Mouse (Mus musculus) T-helper 17 cell (primary cell): ENCODE measurements around the gene Kcnt2.

Source experiments
- in situ Hi-C, 2 experiments: fragments of 300-600 bp; cut with MboI, MseI; formaldehyde crosslinking; loops; 1 replicate in 1 of 2; 2 replicates in 1 of 2; pipeline ENCODE4 v1.15.1; 2025; ENCODE audit warnings: high pct_unique_total_duplicates in 2 of 2

Kcnt2 gene

DNA sequence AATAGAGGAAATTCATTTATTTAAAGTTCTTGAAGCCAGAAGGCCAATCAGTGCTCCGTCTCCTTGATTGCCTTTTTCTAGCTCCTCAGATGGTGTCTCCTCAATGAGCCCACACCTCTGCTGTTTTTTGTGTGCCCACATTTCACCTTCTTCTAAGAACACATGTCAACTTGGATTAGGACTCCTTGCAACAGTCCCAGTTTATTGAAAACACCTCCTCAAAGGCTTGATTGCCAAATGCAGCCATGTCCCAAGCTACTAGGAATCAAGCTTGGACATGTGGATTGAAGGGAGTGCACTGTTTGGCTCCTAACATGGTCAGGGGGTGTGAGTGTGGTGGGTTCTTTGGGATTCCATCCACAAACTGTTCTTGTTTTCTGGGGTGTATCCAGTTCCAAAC lies 245.4 kb downstream of the Kcnt2 start:
- in situ Hi-C loops, result no loop called here

DNA sequence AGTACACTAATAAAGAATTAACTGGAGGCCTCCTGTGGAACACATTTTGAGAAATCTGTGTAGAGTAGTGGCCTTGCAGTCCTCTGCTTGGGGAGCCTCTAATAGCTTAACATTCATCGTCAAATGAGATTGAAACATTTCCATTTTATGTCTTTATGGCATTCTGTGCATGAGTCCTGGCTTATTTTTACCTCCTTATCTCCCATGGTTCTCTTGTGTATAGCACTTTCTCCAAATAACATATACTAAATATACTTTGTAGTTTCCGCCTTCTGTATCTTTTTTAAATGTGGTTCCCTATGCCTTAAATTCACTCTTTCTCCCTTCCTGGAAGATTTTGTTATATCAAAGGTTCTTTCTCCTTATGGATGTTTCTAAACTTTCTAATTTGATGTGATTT lies 246.3 kb downstream of the Kcnt2 start:
- in situ Hi-C loops, result no loop called here

DNA sequence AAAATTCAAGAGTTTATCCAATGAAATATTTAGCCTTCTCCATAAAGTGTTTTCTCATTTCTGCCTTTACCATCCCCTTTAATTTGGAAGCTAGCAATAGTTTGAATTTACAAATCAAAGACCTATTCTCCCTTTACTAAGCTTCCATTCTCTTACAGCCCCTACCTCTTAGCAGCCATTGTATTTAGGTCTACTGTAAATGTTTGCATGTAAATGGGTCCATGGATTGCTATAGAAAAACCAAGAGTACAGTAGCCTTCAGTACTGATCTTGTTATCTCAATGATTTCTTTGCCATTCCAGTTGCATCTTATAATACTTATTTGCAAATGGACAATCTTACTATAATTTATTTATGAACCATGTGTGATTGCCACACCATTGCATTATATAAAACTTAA lies 267.5 kb downstream of the Kcnt2 start:
- in situ Hi-C loops, result no loop called here

DNA sequence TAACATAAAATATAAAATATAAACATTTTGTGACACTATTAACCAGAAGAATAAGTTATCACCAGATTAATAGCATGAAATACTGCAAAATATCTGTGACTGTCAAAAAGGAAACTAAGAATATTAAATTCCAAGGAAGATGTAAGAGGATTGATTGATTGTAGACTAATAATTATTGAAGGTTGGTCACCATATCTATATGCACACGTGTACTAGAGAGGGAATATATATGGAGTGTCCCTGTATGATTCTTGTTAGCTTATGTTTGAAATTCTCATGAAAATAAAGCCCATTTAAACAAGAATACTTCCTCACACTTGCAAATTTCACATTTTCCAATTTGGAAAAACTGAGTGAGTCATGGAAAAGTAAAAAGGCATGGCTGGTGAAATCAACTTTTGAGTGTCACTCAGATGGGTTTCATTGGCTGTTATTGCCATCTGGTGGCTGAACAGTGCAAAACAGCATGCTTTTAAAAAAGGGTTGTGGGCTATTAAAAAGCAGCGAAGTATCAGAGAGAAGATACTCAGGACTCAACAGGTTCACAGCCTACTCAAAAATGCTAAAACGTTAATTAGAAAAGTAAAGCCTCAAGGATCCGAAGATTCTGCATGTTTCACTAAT lies 285.4 kb downstream of the Kcnt2 start:
- in situ Hi-C loops, result no loop called here

DNA sequence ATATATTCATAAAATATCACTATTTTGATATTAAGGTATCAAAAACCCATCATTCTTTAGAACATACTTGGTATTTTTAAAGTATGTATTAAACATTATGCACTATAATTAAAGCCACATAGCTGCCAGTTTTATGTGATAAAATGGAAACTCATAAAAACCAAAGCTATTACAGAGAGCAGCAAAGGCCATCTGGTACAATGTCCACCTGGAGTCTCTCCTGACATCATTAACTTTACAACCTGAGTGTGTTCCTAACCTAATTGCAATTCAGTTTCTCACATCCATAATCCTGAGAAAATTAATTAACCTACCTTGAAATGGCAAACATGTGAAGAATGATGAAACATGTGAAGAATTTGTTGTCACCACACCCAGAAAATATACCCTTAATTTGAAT lies 288.9 kb downstream of the Kcnt2 start:
- in situ Hi-C loops, result no loop called here

DNA sequence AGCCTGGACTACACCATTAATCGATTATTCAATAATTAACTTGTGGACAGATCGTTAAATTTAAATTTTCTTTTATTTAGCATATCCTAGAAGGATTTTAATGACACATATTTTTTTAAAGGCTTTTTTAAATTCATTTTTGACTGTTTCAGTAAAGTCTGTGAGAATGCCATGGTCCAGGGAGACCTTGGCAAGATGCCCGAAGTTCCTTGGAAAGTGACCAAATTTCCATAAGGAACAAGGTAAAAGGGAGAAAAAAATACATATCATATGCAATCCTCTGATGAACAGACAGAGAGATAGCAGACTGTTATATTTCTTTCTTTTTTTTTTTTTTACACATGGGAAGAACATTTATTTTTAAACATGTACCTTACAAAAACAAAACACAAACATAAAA lies 296.1 kb downstream of the Kcnt2 start:
- in situ Hi-C loops, result no loop called here

DNA sequence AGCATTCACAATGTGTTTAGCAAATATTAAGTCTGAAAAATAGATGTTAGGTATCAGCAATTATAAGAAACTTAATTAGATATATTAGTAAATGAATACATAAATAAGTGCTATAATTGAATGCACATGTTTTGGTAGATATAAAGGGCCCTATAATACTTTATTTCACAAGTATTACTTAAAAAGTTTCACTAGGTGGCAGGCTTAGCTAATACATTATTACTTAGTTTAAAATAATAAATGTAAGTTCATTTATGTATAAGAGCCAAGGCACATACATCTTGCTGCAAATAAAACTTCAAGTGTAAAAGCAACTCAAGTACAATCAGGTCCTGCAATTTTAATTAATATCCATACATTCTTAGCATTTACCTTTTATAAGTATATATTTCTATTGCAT lies 302.8 kb downstream of the Kcnt2 start:
- in situ Hi-C loops, result no loop called here

DNA sequence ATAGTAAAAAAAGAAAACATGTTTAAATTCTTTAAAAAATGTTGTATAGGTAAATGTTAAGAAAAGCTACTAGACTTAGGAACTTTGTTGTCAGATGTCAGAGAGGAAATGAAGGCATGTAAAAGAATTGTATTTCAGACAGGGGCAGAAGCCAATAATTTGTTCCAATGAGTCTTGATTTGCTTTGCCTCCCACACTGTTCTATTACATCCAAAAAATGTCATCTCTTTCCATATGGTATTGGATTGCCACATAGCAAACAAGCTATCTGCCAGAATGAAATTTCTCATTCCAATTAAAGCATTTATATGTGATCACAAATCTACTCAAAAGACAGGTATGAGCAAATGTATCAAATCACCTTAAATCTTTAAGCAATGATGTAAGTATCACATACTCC lies 314.8 kb downstream of the Kcnt2 start:
- in situ Hi-C loops, result no loop called here

DNA sequence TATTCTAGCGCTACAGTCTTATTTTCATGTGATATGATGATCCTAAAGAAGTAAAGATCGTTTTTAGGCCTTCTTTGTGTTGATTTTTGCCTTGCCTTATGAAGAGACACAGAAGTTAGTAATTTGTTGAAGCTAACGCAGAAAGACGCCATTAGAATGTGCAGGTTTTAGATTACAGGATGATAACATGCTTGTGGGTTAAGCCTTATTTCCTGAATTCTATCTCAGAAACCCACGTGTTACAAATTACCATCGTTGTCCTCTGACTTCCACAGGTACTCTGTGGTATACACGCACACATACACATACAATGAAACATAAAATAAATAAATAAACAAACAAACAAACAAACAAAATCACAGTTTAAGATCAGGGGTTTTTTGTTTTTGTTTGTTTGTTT lies 326.2 kb downstream of the Kcnt2 start:
- in situ Hi-C loops, result no loop called here

DNA sequence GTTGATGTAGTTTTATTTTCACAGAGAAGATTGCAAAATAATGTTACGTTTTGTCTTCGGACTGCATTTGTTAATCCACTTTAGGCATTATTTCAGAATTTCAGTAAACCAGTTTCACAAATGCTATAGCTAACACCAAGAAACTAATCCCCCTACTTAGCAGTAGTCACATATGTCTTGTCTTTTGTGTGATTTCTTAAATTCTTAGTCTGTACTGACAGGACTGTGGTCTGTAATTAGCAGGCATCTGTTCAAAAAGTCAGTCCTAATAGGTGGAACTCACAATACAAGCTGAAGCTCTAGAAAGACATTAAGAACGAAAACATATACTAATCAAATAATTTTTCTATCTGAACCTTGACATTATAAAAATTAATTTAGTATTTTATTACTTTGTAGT lies 332.6 kb downstream of the Kcnt2 start:
- in situ Hi-C loops, result no loop called here

DNA sequence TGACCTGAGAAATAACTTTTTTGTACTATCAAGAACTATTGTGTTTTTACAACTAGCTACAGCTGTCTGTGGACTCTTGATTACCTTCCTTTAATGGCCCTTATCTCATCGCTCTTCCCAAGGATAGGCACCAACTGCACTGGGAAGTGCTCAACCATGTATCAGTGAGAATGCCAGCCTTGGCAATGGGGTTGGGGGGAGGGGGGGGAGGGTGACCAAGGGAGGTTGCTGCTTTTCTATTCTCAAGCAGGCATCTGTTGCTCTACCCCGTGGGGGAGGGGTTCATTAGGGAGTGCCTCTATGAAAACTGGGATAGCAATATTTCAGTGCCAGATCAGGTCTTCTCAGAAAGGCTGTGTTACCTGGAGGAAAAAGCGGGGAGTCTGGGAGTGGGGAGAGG lies 342.3 kb downstream of the Kcnt2 start:
- in situ Hi-C loops, result no loop called here

DNA sequence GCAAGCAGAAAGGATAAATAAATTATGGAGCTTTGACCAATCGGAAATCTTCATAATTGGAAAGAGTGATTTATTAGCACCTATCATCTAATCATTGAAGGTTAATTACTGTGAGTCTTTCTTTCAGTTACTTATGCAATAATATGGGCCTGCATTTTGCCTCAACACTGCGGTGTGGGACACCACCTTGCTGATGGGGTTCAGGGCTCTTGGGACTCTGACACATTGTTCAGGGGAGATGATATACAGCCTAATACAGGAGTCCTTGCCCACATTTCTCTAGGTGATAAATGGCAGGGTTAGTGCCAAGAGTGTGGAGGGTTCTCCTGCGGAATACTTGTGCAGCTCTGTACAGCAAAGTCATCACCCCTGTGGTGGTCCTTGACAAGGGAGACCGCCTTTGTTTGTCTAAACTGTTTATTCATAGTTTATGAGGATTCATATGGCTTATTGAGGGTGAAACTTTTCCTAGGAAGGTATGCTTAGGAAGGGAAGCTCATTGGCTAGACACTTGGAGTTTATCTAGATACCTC lies 362.9 kb downstream of the Kcnt2 start:
- in situ Hi-C loops, result no loop called here

DNA sequence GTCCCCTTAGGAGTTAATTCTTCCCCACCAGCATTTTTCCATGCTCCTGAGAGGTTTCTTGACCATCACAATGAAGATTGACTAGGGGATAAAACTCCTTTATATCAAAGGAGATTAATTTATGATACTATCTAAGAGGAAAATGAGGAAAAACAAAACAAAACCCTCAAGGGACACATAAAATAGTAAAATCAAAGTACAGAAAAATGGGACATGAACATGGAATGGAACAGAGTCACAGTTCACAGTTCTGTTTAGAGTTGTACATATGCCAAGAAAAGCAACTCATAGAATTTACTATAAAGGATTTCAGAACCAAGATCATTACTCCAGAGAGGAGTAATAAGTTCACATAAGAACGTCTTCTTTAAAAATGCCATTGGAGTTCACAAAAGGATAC lies 367.1 kb downstream of the Kcnt2 start:
- in situ Hi-C loops, result no loop called here

DNA sequence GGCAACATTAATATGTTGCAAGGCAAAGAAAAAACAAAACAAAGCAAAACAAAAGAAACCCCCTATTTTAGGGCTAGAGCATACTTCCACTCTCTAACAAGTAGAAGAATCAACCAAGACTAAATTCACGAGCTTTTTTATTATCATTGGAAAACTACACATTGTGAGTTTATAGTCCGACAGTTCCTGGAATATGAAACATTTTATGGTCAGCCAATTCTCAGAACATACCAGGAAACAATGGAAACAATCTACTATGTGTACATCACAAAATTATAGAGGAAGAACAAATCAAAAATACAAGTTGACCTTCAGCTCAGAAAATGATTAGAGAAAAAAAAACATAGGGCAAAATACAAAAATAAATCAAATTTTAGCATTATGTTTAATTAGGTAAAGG lies 368.9 kb downstream of the Kcnt2 start:
- in situ Hi-C loops, result no loop called here

DNA sequence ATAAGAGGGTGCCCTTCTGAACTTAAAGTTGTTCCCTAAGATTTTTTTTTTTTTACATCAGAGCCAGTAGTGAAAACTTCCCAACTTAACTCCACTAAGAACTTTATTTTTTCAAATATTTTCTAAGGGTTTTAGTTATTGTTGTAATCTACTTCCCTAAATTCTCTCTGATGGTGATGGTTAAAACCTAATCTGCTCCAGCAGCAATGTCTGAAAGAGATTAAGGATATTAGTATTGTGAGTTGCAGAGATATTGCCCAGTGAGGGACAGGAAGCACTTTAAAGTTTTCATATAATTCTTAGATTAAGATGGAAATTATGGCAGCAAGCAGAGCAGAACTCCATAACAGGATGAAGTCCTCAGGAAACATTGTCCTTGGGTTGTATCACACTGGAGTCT lies 372.2 kb downstream of the Kcnt2 start:
- in situ Hi-C loops, result no loop called here

DNA sequence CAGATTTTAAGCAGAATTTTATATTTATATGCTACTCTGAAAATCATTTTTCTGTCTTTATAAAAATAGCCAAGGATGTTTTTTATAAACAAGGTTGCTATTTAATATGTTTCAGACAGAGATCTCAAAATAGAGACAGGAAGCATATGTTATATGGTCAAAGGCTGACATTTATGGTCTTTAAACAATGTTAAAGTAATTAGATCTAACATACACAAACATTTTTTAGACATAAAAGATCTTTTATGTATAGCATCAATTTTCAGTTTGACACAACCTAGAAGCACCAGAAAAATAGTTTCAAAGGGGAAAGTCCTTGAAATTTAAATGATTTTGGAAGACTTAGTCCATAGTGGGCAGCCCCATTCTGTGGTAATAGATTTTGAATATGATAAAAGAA lies 379.0 kb downstream of the Kcnt2 start:
- in situ Hi-C loops, result no loop called here

DNA sequence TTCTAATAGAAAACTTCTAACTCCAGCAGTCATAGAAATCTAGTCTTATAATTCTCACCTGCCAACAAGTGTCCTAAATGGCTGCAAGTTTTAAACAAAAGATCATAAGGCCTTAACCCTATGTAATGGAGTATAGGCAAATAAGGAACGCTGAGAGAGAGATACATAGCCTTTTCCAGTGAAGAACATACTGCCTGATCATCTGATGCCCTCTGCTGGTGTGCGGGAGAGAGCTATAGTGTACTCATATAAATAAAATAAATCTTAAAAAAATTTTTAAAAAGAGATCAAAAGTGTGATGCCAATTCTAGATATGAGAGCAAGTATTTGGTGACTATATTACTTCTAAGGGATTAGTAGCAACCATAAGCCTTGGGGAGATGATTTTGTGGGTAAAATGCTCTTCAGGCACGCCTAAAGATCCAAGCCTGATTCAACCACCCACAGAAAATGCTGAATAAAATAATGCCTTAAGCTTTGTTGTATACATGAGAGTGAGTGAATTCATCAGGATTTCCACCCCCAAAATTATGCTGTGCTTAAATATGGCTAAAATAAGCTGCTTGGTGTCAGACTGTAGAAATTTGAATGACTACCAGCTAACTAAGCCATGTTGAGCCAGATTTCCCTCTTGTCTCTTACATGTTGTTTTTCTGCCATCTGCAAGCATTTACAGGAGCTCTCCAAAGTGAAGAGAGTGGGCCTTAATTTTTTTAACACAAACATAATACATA lies 413.8 kb downstream of the Kcnt2 start:
- in situ Hi-C loops, result no loop called here

DNA sequence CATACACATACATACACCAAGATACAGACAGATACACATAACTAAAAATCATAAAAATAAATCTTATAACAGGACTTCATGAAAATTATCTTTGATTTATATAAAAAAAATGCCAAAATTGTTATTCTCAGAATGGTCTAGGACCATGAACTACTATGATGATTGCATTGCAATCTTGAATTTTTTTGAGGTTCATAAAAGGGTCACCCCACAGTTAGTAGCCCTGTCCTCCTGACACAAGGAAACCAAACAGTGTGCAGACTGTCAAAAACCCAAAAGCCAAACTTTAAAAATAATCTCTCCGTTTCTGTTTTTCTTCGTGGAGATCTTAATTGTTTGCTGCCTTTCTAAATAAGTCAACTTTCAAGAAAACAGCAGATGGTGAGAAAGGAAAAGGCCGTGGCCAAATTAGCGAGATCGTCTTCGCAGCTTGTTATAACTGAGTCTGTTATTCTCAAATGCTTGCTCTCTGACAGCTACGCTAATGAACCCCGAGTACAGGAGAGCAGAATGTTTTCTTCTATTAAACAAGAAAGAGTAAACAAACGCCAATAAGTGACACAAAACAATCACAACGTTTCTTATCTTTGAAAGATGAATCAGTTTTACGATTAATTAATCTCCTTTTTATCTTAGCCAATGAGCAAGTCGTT lies 414.9 kb downstream of the Kcnt2 start:
- in situ Hi-C loops, result no loop called here

DNA sequence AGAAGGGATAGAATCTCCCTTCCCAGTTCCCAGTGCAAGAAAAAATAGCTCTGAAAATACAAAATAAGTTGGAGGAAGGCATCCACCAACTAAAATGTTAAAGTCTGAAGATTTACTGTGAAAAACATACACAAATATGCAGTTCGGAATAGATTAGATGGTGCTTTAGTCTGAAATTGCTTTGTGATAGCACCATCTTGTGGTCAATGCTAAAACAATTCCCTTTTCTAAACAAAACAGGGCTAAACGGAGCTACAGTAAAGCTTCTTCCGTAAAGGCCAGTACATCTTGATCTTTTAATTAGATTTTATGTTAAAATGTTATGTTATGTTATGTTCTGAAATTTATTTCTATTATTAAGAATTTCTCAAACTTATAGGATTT lies 415.4 kb downstream of the Kcnt2 start:
- in situ Hi-C loops, result no loop called here
